Mouse (Mus musculus) heart, embryonic 16.5 days (tissue): ENCODE results near the gene Aipl1. TPM values are rescaled to one million over a fixed set of nuclear protein-coding genes. Genes with fewer than 3 reads are reported as not detected.
A peak's percentile ranks its signal among the peaks of the same experiment; 100 is the strongest.

Experiments
- ATAC-seq: fragments of 200-750 bp; cut with Nextera tagmentation; replicated peaks from 2 replicates; pipeline ENCODE4 v1.8.0; 2017; ENCODE audit warnings: moderate number of reproducible peaks; ENCODE audit not compliant: insufficient read depth, low FRiP score; ENCODE audit errors: extremely low read depth
- H3K27ac ChIP-seq: fragments of 300-500 bp; sonication (generic); 2 replicates; pipeline ENCODE4 v1.5.1; 2014; ENCODE audit warnings: mild to moderate bottlenecking, low read length, control low read depth, moderate library complexity
- H3K27me3 ChIP-seq: fragments of 300-500 bp; sonication (generic); 2 replicates; pipeline ENCODE4 v1.6.1; 2014; ENCODE audit warnings: low read length, mixed read lengths; ENCODE audit not compliant: control insufficient read depth, insufficient read depth
- H3K36me3 ChIP-seq: fragments of 300-500 bp; sonication (generic); 2 replicates; pipeline ENCODE4 v1.6.1; 2014; ENCODE audit not compliant: control insufficient read depth, insufficient read depth
- H3K4me1 ChIP-seq: fragments of 300-500 bp; sonication (generic); 2 replicates; pipeline ENCODE4 v1.6.1; 2014; ENCODE audit warnings: low read length, mixed read lengths; ENCODE audit not compliant: control insufficient read depth, insufficient read depth
- H3K4me2 ChIP-seq: fragments of 300-500 bp; sonication (generic); 2 replicates; pipeline ENCODE4 v1.6.1; 2014; ENCODE audit warnings: low read depth, mild to moderate bottlenecking, control low read depth, low read length
- H3K4me3 ChIP-seq: fragments of 300-500 bp; sonication (generic); 2 replicates; pipeline ENCODE4 v1.5.1; 2014; ENCODE audit warnings: mild to moderate bottlenecking, control low read depth, low read length
- H3K9ac ChIP-seq: fragments of 300-500 bp; sonication (generic); 2 replicates; pipeline ENCODE4 v1.6.1; 2014; ENCODE audit warnings: low read length, control low read depth
- H3K9me3 ChIP-seq: fragments of 300-500 bp; sonication (generic); replicated peaks from 2 replicates; pipeline ENCODE4 v1.6.1; 2016; ENCODE audit warnings: low read length; ENCODE audit not compliant: control insufficient read depth
- WGBS: fragments of 180-500 bp; shearing (Covaris S2); extraction: QIAGEN DNeasy Blood & Tissue Kit; methylation state at CpG from one replicate; pipeline ENCODE4 v1.1.7; 2014; 5-methylcytosine and 5-hydroxymethylcytosine counted together
- polyA plus RNA-seq: library from polyadenylated mRNA; unstranded; fragments of >200 nt; fragmentation: Nextera tagmentation; extraction: Ambion mirVana; gene quantifications from 2 replicates; pipeline ENCODE4 v1.2.1, GENCODE M21; 2015

Aipl1 gene
- polyA plus RNA-seq, 1 experiment from 2014 or later: 0.12 TPM

GRCm38 (mm10) chr11:72070733-72071132 is 33.4 kb upstream of the Aipl1 start:
- H3K9ac ChIP-seq: no peak overlapping the region
- H3K4me1 ChIP-seq: no peaks in the 10 kb centered on the region
- WGBS: 78% methylated on average over 9 of the region's 9 CpGs
- H3K36me3 ChIP-seq: no peaks in the 10 kb centered on the region
- no peak overlapping the region for H3K4me2 ChIP-seq
- no peak overlapping the region for H3K4me3 ChIP-seq
- H3K27me3 ChIP-seq: no peaks in the 10 kb centered on the region
- no peak for ATAC-seq
- H3K27ac ChIP-seq: no peak overlapping the region
- 0 out of 2 replicates have a peak, but pooled peaks cover 2% of the 10 kb centered on the region for H3K9me3 ChIP-seq

- 69% methylated on average over 7 of the region's 7 CpGs for WGBS
- H3K36me3 ChIP-seq: no peaks in the 10 kb centered on the region
Measured at GRCm38 (mm10) chr11:72068026-72068425, 30.7 kb upstream of the Aipl1 start.

GRCm38 (mm10) chr11:72067326-72067725 is 30.0 kb upstream of the Aipl1 start:
- no peak for ATAC-seq
- no peaks in the 10 kb centered on the region for H3K4me1 ChIP-seq
- WGBS: 75% methylated on average over 5 of the region's 5 CpGs
- no peaks in the 10 kb centered on the region for H3K36me3 ChIP-seq
- no peak overlapping the region for H3K4me3 ChIP-seq
- no peak overlapping the region for H3K27ac ChIP-seq
- H3K4me2 ChIP-seq: no peak overlapping the region
- H3K9ac ChIP-seq: no peak overlapping the region
- H3K9me3 ChIP-seq: peaks cover 18% of the 10 kb centered on the region
- no peaks in the 10 kb centered on the region for H3K27me3 ChIP-seq

More at GRCm38 (mm10) chr11:72068026-72068425, 30.7 kb upstream of the Aipl1 start:
- H3K9me3 ChIP-seq: peaks cover 18% of the 10 kb centered on the region
- H3K4me2 ChIP-seq: no peak overlapping the region
- no peak overlapping the region for H3K9ac ChIP-seq
- H3K27me3 ChIP-seq: no peaks in the 10 kb centered on the region
- no peak for ATAC-seq
- no peak overlapping the region for H3K27ac ChIP-seq
- H3K4me3 ChIP-seq: no peak overlapping the region
- H3K4me1 ChIP-seq: no peaks in the 10 kb centered on the region

GRCm38 (mm10) chr11:72066330-72066729 is 29.0 kb upstream of the Aipl1 start:
- 42% methylated on average over 6 of the region's 6 CpGs for WGBS
- H3K4me2 ChIP-seq: no peak overlapping the region
- H3K27ac ChIP-seq: no peak overlapping the region
- no peaks in the 10 kb centered on the region for H3K36me3 ChIP-seq
- no peaks in the 10 kb centered on the region for H3K4me1 ChIP-seq
- no peak for ATAC-seq
- H3K27me3 ChIP-seq: no peaks in the 10 kb centered on the region
- H3K9me3 ChIP-seq: peaks cover 18% of the 10 kb centered on the region
- no peak overlapping the region for H3K9ac ChIP-seq
- no peak overlapping the region for H3K4me3 ChIP-seq

GRCm38 (mm10) chr11:72065103-72065502 is 27.8 kb upstream of the Aipl1 start:
- no peaks in the 10 kb centered on the region for H3K36me3 ChIP-seq
- no peak overlapping the region for H3K9ac ChIP-seq
- no peaks in the 10 kb centered on the region for H3K27me3 ChIP-seq
- peak; percentile 49; the same call in 1 of the 2 replicates for ATAC-seq
- peaks cover 18% of the 10 kb centered on the region for H3K9me3 ChIP-seq
- no peak overlapping the region for H3K4me2 ChIP-seq
- H3K4me3 ChIP-seq: no peak overlapping the region
- no peaks in the 10 kb centered on the region for H3K4me1 ChIP-seq
- 64% methylated on average over 8 of the region's 8 CpGs for WGBS
- H3K27ac ChIP-seq: 0 out of 2 replicates have a peak overlapping the region, but pooled peaks have one; percentile 23

- Histone ChIP-seq H3K4me2 (no peak overlapping the region), H3K4me3 (no peak overlapping the region), H3K27me3 (no peaks in the 10 kb centered on the region), H3K9ac (no peak overlapping the region), H3K9me3 (peaks cover 18% of the 10 kb centered on the region), H3K4me1 (no peaks in the 10 kb centered on the region), H3K36me3 (no peaks in the 10 kb centered on the region), H3K27ac (no peak overlapping the region)
- no peak for ATAC-seq
- 66% methylated on average over 6 of the region's 6 CpGs for WGBS
Measured at GRCm38 (mm10) chr11:72064414-72064813, 27.1 kb upstream of the Aipl1 start.

GRCm38 (mm10) chr11:72061093-72061620 is 23.8 kb upstream of the Aipl1 start:
- Histone ChIP-seq H3K9ac (no peak overlapping the region), H3K27me3 (no peaks in the 10 kb centered on the region), H3K9me3 (peaks cover 18% of the 10 kb centered on the region), H3K36me3 (no peaks in the 10 kb centered on the region), H3K4me3 (no peak overlapping the region), H3K4me2 (no peak overlapping the region), H3K27ac (no peak overlapping the region), H3K4me1 (no peaks in the 10 kb centered on the region)
- no peak for ATAC-seq
- WGBS: 57% methylated on average over 13 of the region's 13 CpGs

- no peaks in the 10 kb centered on the region for H3K4me1 ChIP-seq
- WGBS: 71% methylated on average over 9 of the region's 9 CpGs
- no peak overlapping the region for H3K4me3 ChIP-seq
- H3K4me2 ChIP-seq: no peak overlapping the region
- peaks cover 16% of the 10 kb centered on the region for H3K9me3 ChIP-seq
- H3K27me3 ChIP-seq: no peaks in the 10 kb centered on the region
- no peak overlapping the region for H3K9ac ChIP-seq
- H3K27ac ChIP-seq: no peak overlapping the region
- no peaks in the 10 kb centered on the region for H3K36me3 ChIP-seq
- no peak for ATAC-seq
Measured at GRCm38 (mm10) chr11:72060416-72060815, 23.1 kb upstream of the Aipl1 start.

- Histone ChIP-seq H3K9me3 (no peaks in the 10 kb centered on the region), H3K4me1 (no peaks in the 10 kb centered on the region), H3K27ac (no peak overlapping the region), H3K4me2 (no peak overlapping the region), H3K4me3 (no peak overlapping the region), H3K27me3 (no peaks in the 10 kb centered on the region), H3K9ac (no peak overlapping the region), H3K36me3 (no peaks in the 10 kb centered on the region)
- no peak for ATAC-seq
- WGBS: 60% methylated on average over 3 of the region's 3 CpGs
Measured at GRCm38 (mm10) chr11:72057166-72057565, 19.9 kb upstream of the Aipl1 start.
